Mouse (Mus musculus) lung, postnatal 4 days (tissue): Measurements from ENCODE around the gene Ddb1.

Experiments used
- DNase-seq, 2 experiments: peaks; one replicate each; pipeline ENCODE4 v3.0.0; 2021

Gene Ddb1

DNA sequence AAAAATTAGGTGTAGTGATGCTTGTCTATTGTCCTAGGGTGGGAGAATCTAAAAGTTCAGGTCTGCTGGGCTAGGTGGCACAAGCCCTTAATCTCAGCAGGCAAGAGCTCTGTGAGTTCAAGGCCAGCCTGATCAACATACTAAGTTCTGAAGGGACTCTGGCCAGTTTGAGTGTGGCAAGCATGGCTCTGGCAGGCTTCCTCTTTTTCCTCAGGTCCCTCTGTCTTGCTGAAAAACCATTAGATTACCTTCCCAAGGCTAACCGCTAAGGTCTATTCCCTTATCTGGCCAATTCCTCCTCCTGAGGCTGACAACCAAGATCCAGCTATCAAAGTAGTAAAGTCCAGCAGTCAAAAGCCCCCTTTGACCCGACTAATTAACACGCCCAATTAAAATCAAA, 57.5 kb downstream of the Ddb1 start:
- DNase-seq: no peak

GRCm38 (mm10) chr19:10665093-10665492, 60.0 kb downstream of the Ddb1 start:
- no peak for DNase-seq

DNA sequence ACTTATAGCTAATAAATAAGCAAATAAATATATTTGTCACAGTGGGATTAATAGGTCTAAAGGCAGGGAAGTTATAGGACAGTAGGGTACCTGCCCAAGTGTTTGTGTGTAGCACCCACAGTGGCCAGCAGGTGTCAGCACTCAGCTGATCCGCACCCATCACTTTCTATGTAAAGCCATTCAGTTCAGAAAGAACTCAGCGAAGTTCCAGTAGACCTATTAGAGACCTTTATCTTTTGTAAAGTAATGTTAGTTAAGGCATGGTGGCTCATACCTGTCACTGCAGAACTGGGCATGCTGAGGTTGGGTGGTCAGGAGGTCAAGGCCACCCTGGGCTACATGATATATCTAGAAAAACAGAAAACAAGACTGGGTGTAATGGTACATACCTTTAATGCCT, 60.4 kb downstream of the Ddb1 start:
- DNase-seq: peak; percentile 42 to 70

DNA sequence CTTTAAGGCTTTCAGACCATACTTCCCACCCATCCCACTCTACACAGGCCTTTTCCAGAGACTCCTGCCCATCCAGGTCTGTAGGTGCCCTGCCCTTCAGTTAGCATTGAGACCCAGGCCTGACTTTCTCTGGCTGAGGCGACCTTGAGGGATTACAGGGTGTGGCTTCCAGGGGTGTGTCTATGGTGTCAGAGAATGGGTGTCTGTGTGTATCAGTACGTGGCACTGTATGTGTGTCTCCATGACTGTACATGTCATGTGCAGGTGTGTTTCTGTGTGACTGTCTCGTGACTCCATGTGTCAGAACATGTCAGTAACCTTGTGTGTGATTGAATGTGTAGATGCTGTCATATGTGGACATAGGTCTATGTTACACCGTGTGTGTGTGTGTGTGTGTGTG, 66.2 kb downstream of the Ddb1 start:
- DNase-seq: no peak

GRCm38 (mm10) chr19:10671854-10672417, 66.8 kb downstream of the Ddb1 start:
- no peak for DNase-seq

GRCm38 (mm10) chr19:10673275-10673674, 68.1 kb downstream of the Ddb1 start:
- no peak for DNase-seq

DNA sequence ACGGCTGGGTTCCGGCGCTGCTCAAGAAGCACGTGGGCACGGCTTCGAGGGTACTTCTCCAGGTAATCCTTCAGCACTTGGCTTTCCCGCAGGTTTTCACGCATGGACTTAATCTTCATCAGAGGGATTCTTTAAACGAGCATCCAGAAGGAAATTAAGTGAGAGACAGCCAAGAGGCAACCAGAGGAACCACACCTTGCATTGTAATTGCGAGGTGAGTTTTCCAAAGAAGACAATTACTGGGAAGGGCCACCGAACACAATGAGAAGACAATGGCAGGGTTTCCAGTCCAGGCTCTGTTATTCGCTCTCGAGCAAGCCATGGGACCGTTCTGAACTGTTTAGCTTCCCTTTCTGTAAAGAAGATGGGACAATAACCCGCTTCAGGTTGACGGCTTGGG, 71.5 kb downstream of the Ddb1 start:
- DNase-seq: no peak

DNA sequence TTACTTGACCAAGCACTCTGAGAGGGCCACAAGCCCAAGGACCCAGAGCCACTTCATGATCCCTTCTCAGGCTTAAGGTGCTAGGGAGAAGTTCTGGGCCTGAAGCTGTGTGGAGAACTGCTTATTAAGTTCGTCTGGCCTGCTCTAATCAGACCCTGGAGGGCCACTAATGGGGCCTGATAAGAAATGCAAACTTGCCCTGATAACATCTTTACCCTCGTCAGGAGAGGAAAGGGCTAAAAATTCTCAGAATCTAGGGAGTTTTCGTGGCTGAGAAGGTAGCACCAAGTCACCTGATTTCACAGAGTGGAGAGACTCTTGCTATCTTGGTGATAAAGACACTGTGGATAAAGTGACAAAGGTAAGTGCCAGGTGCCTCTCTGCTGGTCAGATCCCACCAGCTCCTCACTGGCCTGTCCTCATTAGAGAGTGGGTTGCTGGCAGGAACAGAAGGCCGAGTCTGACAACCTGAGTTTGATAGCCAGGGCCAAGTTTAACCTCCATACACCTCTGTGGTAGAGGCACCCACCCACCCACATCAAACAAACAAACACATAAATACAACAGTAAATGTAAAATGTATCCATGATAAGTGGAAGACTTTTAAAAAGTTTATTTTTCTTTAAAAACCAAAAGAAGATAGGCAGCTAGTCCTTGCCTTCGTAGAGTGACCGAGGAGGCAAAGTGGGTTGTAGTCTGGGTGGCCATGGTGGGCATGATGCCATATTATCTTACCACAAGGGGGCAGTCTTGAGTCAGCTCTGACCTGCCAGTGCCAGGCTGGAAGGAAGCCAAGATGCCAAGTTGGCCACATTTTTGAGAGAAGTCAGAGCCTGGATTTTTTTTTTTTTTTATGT, 73.0 kb downstream of the Ddb1 start, which contains the start of gene Pga5:
Pga5 (minus strand) TSS at position 157 of the 857 bp plus-strand sequence.
- peak; percentile 71 to 89 for DNase-seq

- no peak for DNase-seq
Measured at GRCm38 (mm10) chr19:10678772-10679067, 73.6 kb downstream of the Ddb1 start.
